Mouse (Mus musculus) brain, embryonic 14.5 days (tissue): ENCODE results near the gene 1700025G04Rik. TPM values are rescaled to one million over a fixed set of nuclear protein-coding genes. Genes with fewer than 3 reads are reported as not detected.
"Not testable (repeated sequence)": the region's sequence is repeated elsewhere in the genome, so short reads cannot be mapped to it uniquely, and the experiment has no call there.

Experiments used
- DNase-seq: peaks from one replicate; pipeline ENCODE4 v3.0.0-alpha.2; 2011; ENCODE audit warnings: low read depth
- POLR2A ChIP-seq: fragments of 200-500 bp; IDR thresholded peaks from 2 replicates; pipeline ENCODE4 v1.6.1; 2012; ENCODE audit warnings: mild to moderate bottlenecking, inconsistent platforms, borderline replicate concordance; ENCODE audit not compliant: poor library complexity, insufficient read depth, insufficient read length, severe bottlenecking; ENCODE audit errors: extremely low read depth
- polyA plus RNA-seq: library from polyadenylated mRNA; depleted of rRNA; stranded (reverse); fragments of >200 nt; gene quantifications from 2 replicates; pipeline ENCODE4 v1.2.3, GENCODE M21; 2012

1700025G04Rik gene
- polyA plus RNA-seq, 1 experiment: 26.3 TPM

DNA sequence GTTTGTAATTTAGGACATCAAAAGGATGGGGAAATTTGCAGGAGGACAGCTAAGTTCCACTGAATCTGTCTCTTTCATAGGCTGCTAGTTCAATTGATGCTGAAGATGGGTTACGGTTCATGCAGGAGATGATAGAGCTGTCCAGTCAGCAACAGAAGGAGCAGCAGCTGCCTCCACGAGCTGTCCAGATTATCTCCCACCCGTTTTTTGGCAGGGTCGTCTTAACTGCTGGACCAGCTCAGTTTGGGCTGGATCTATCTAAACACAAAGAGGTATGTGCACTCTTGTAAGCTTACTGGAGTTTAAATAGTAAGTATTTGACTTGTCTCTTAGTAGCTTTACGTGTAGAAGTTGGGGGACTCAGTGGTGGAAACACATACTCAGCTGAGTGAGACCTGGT lies 282.6 kb downstream of the 1700025G04Rik start:
- TF ChIP-seq POLR2A: no peak
- no peak for DNase-seq

DNA sequence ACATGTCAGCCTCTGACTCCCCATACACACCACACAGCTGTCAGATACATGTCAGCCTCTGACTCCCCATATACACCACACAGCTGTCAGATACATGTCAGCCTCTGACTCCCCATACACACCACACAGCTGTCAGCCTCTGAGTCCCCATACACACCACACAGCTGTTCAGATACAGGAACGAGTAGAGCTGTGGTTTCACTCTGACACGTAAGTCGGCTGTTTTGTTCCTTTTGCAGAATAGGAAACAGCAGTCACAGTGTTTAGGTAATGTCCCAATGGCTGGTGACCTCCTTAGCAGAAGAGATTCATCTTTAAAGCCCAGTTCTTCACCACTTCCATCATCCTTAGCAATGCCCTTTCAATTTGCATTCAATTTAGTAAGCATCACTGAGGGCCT lies 287.1 kb downstream of the 1700025G04Rik start:
- not testable (repeated sequence) for DNase-seq
